Mouse (Mus musculus): ENCODE results near the gene Lypla2.

The Lypla2 gene

GRCm38 (mm10) chr4:135920304-135921241 is 51.9 kb downstream of the Lypla2 start, which contains the start of gene Fuca1:
TSS of gene Fuca1 (plus strand) at chr4:135920735.
- DNase-seq (ENCODE audit: low read depth, low spot score), result peak; percentile 93

GRCm38 (mm10) chr4:135919280-135919639 is 53.2 kb downstream of the Lypla2 start:
- DNase-seq (ENCODE audit: low read depth, low spot score), result no peak

- no peak for DNase-seq (ENCODE audit: low read depth, low spot score)
These were observed 53.7 kb downstream of the Lypla2 start for GRCm38 (mm10) chr4:135918635-135919279.
